Mouse (Mus musculus): ENCODE results near the gene Crisp3.
"Not testable (repeated sequence)": the region's sequence is repeated elsewhere in the genome, so short reads cannot be mapped to it uniquely, and the experiment has no call there.

Crisp3 gene

GRCm38 (mm10) chr17:40242135-40242534 is at the start of gene Crisp3:
Gene Crisp3, minus strand, starts transcription at chr17:40242288.
- CTCF ChIA-PET: no interaction called here

- CTCF ChIA-PET: no interaction called here
These were observed 43.3 kb upstream of the Crisp3 start for GRCm38 (mm10) chr17:40285435-40285834.

GRCm38 (mm10) chr17:40275519-40275918 is 33.4 kb upstream of the Crisp3 start:
- CTCF ChIA-PET: no interaction called here

GRCm38 (mm10) chr17:40274906-40275470 is 32.9 kb upstream of the Crisp3 start:
- CTCF ChIA-PET: no interaction called here

GRCm38 (mm10) chr17:40252487-40252886 is 10.4 kb upstream of the Crisp3 start:
- CTCF ChIA-PET: no interaction called here

- CTCF ChIA-PET: no interaction called here
These were observed 33.5 kb downstream of the Crisp3 start, which contains the start of gene Pgk2 for GRCm38 (mm10) chr17:40208540-40208939. Gene Pgk2, minus strand, starts transcription at chr17:40208640.

- CTCF ChIA-PET: interaction anchor here (0.7 kb wide), 1 partner anchor 1124 kb away, joined by 5 read pairs; no protein-coding TSS in a partner anchor
These were observed 40.3 kb downstream of the Crisp3 start for GRCm38 (mm10) chr17:40201803-40202202.

- CTCF ChIA-PET: not testable (repeated sequence)
These were observed 51.9 kb downstream of the Crisp3 start for GRCm38 (mm10) chr17:40190192-40190591.

Measured in spleen, embryonic (tissue).